Mouse (Mus musculus) cerebellum, adult 2 months (tissue): ENCODE data around the gene 1110065P20Rik.

ENCODE experiments used
- CTCF ChIP-seq: fragments of 200-500 bp; IDR thresholded peaks from 2 replicates; pipeline ENCODE4 v1.5.1; 2011; ENCODE audit warnings: low read depth, mild to moderate bottlenecking, control low read depth, low read length, moderate library complexity, borderline replicate concordance; ENCODE audit not compliant: insufficient read depth
- POLR2A ChIP-seq: fragments of 200-500 bp; IDR thresholded peaks from 2 replicates; pipeline ENCODE4 v1.6.1; 2011; ENCODE audit warnings: low read length, control low read depth, borderline replicate concordance; ENCODE audit not compliant: insufficient read depth

- no peak for TF ChIP-seq POLR2A
- no peak for TF ChIP-seq CTCF
These were observed 33.2 kb downstream of the 1110065P20Rik start for GRCm38 (mm10) chr4:124817803-124818202.
